20 mouse cellular contexts compared by ENCODE assay signal in genomic region chr10:68377479-68377878, GRCm38 (mm10).
"Had no signal": no experiment of that assay in that cellular context is flagged by ENCODE, and none has a peak within 500 bp of the region (broad histone marks: within the 10 kb centered on the region; RNA-seq: fewer than 3 reads in every experiment).

No protein-coding gene starts in this region.

- H3K4me1 ChIP-seq: kidney, embryonic 15.5 days; liver, embryonic 13.5 days; midbrain, embryonic 12.5 days; midbrain, embryonic 15.5 days; neural tube, embryonic 13.5 days; stomach, embryonic 15.5 days had no signal

- H3K27ac ChIP-seq: kidney, embryonic 15.5 days; left cerebral cortex, adult 2 months; liver, embryonic 13.5 days; midbrain, embryonic 12.5 days; midbrain, embryonic 15.5 days; neural tube, embryonic 13.5 days; stomach, embryonic 15.5 days had no signal

- H3K4me3 ChIP-seq: kidney, embryonic 15.5 days; left cerebral cortex, adult 2 months; liver, embryonic 13.5 days; midbrain, embryonic 12.5 days; midbrain, embryonic 15.5 days; neural tube, embryonic 13.5 days; stomach, embryonic 15.5 days had no signal

- H3K36me3 ChIP-seq: kidney, embryonic 15.5 days; liver, embryonic 13.5 days; midbrain, embryonic 12.5 days; midbrain, embryonic 15.5 days; neural tube, embryonic 13.5 days; stomach, embryonic 15.5 days had no signal

- DNase-seq: kidney, adult 8-10 months; kidney, postnatal 10 days; kidney, postnatal 36 days; layer of hippocampus, postnatal 36 days; liver, embryonic 13.5 days; lung, adult 2 months; lung, postnatal 14 days; lung, postnatal 4 days; retina, postnatal 1 day; right cerebral cortex, postnatal 25 days; spleen, adult 18-20 months; thymus, adult 2 months; thymus, postnatal 14 days; thymus, postnatal 4 days had no signal

- H3K27me3 ChIP-seq: kidney, embryonic 15.5 days; liver, embryonic 13.5 days; midbrain, embryonic 12.5 days; midbrain, embryonic 15.5 days; neural tube, embryonic 13.5 days; stomach, embryonic 15.5 days had no signal
